Mouse (Mus musculus): Measurements from ENCODE around the gene Aatk.

DNA sequence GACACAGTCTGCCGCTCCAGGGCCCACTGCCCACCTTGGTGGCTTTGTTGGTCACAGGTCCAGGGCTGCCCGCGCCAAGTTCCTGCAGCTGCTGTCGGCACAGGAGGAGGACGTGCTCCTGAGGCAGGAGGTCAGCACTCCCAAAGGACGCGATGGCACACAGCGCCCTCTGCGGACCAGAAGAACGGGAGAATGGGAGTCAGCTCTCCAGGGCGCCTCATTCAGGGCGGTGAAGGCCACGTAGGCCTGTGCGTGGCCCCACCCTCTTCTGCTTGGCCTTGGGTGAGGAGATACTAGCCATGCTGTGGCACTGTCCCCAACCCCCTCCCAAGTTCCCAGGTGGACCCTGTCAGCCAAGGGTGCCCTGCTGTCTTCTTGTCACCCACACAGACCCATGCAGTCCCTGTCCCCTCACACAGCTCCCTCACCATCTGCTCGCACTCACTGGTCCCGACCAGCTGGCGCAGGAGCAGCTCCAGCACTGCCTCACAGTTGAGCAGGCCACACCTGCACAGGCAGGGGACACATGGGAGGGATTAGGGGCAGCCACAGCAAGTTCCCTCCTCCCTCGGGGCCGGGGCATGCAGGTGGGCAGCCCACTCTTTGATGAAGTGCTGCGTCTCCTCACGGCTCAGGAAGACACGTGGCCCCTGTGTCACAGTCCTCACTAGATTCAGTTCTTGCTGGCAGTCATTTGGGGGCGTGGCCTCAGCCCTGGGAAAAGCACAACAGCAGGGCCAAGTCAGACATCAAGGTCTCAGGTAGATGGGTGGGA, 46.0 kb upstream of the Aatk start:
- TF ChIP-seq CTCF (IDR thresholded peaks at IDR 0.05; ENCODE audit: low read depth, low read length) (no peak), TAL1 (conservative IDR thresholded peaks at IDR 0.05; ENCODE audit: low read depth, low read length) (no peak), POLR2AphosphoS5 (IDR thresholded peaks at IDR 0.05; ENCODE audit: insufficient replicate concordance, low read depth, low read length) (no peak), GATA2 (IDR thresholded peaks at IDR 0.05; ENCODE audit: borderline replicate concordance, low read depth, low read length) (no peak), GATA1 (IDR thresholded peaks at IDR 0.05; ENCODE audit: borderline replicate concordance, low read length) (no peak)

Data from G1E (cell line).